Mouse (Mus musculus) megakaryocyte, embryonic 14.5 days (primary cell): ENCODE results near the gene Zbtb18. TPM values are rescaled to one million over a fixed set of nuclear protein-coding genes. Genes with fewer than 3 reads are reported as not detected.
"Not testable (repeated sequence)": the region's sequence is repeated elsewhere in the genome, so short reads cannot be mapped to it uniquely, and the experiment has no call there.

Experiments
- H3K27me3 ChIP-seq: replicated peaks from 2 replicates; pipeline ENCODE3; 2012; ENCODE audit warnings: inconsistent platforms
- H3K36me3 ChIP-seq: replicated peaks from 2 replicates; pipeline ENCODE3; 2012; ENCODE audit warnings: low read length, inconsistent platforms, mixed read lengths
- H3K4me1 ChIP-seq: 2 replicates; pipeline ENCODE4 v1.6.1; 2012; ENCODE audit warnings: inconsistent platforms
- H3K4me3 ChIP-seq: replicated peaks from 2 replicates; pipeline ENCODE3; 2012; ENCODE audit warnings: moderate library complexity, mild to moderate bottlenecking, inconsistent platforms
- H3K9me3 ChIP-seq: 2 replicates; pipeline ENCODE4 v1.6.1; 2012; ENCODE audit warnings: inconsistent platforms
- FLI1 ChIP-seq: IDR thresholded peaks from 2 replicates; pipeline ENCODE4 v1.6.1; 2012; ENCODE audit warnings: low read length, inconsistent platforms, mixed read lengths
- GATA1 ChIP-seq: IDR thresholded peaks from 3 replicates; pipeline ENCODE4 v1.6.1; 2012; ENCODE audit warnings: mixed read lengths, low read length, inconsistent platforms, borderline replicate concordance
- polyA plus RNA-seq: library from polyadenylated mRNA; stranded (reverse); fragments of >175 nt; gene quantifications from 2 replicates; pipeline ENCODE4 v1.2.3, GENCODE M21; 2012; ENCODE audit warnings: low replicate concordance; ENCODE audit not compliant: insufficient read depth

Gene Zbtb18
- polyA plus RNA-seq, 1 experiment = 3.1 TPM

DNA sequence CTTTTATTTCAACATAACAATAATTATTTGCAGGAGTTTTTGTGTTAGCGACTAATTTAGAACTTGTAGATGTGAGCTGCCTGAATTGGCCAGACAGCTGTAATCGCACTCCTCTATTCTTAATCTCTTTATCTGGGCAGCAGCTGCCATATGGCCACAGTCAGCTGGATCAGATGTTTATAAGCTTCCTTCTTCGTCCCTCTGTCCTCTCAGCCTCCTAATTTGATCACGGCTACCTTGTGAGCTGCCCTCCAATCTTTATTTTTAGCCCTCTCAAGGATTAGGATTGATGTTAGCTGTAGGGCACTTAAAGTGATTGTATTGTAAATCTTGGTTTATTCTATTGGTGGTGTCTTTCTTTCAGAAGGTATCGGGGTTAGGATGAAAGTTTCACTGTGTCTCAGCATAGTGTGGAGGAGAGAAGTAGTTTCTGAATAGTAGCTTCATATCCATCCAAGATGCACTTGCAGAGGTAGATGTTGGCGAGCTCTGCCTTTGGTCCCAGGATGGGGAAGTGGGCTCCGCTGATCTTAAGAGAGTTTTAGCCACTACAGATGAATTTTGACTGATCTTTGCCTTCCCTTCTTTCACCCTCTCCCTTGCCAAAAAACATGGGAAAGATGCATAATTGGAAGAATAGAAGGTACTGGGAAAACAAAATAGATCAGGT, 3.4 kb downstream of the Zbtb18 start:
- H3K4me3 ChIP-seq = no peak overlapping the region
- H3K36me3 ChIP-seq = peaks cover 23% of the 10 kb centered on the region
- no peaks in the 10 kb centered on the region for H3K9me3 ChIP-seq
- H3K4me1 ChIP-seq = peaks cover 33% of the 10 kb centered on the region
- TF ChIP-seq GATA1 = no peak
- TF ChIP-seq FLI1 = no peak
- H3K27me3 ChIP-seq = no peaks in the 10 kb centered on the region

DNA sequence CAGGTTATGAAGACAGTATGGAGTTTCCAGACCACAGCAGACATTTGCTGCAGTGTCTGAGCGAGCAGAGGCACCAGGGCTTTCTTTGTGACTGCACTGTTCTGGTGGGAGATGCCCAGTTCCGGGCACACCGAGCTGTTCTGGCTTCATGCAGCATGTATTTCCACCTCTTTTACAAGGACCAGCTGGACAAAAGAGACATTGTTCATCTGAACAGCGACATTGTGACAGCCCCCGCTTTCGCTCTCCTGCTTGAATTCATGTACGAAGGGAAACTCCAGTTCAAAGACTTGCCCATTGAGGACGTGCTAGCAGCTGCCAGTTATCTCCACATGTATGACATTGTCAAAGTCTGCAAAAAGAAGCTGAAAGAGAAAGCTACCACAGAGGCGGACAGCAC, 4.9 kb downstream of the Zbtb18 start:
- peaks cover 29% of the 10 kb centered on the region for H3K4me1 ChIP-seq
- no peaks in the 10 kb centered on the region for H3K9me3 ChIP-seq
- TF ChIP-seq GATA1 (no peak), FLI1 (no peak)
- no peaks in the 10 kb centered on the region for H3K27me3 ChIP-seq
- peaks cover 23% of the 10 kb centered on the region for H3K36me3 ChIP-seq
- H3K4me3 ChIP-seq = no peak overlapping the region

DNA sequence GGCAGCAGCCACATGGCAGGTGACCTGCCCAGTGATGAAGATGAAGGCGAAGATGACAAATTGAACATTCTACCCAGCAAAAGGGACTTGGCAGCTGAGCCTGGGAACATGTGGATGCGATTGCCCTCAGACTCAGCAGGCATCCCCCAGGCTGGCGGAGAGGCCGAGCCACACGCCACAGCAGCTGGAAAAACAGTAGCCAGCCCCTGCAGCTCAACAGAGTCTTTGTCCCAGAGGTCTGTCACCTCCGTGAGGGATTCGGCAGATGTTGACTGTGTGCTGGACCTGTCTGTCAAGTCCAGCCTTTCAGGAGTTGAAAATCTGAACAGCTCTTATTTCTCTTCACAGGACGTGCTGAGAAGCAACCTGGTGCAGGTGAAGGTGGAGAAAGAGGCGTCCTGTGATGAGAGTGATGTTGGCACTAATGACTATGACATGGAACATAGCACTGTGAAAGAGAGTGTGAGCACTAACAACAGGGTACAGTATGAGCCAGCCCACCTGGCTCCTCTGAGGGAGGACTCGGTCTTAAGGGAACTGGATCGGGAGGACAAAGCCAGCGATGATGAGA, 5.5 kb downstream of the Zbtb18 start:
- H3K4me3 ChIP-seq = no peak overlapping the region
- no peaks in the 10 kb centered on the region for H3K27me3 ChIP-seq
- H3K9me3 ChIP-seq = no peaks in the 10 kb centered on the region
- H3K4me1 ChIP-seq = peaks cover 29% of the 10 kb centered on the region
- H3K36me3 ChIP-seq = peaks cover 23% of the 10 kb centered on the region
- TF ChIP-seq FLI1 = no peak
- TF ChIP-seq GATA1 = no peak

DNA sequence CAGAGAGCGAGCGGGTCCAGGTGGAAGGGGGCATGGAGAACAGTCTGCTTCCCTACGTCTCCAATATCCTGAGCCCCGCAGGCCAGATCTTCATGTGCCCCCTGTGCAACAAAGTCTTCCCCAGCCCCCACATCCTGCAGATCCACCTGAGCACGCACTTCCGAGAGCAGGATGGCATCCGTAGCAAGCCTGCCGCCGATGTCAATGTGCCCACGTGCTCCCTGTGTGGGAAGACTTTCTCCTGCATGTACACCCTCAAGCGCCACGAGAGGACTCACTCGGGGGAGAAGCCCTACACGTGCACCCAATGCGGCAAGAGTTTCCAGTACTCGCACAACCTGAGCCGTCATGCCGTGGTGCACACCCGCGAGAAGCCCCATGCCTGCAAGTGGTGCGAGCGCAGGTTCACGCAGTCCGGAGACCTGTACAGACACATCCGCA, 6.0 kb downstream of the Zbtb18 start:
- no peak for TF ChIP-seq GATA1
- no peak for TF ChIP-seq FLI1
- H3K27me3 ChIP-seq = no peaks in the 10 kb centered on the region
- peaks cover 23% of the 10 kb centered on the region for H3K36me3 ChIP-seq
- H3K4me1 ChIP-seq = peaks cover 26% of the 10 kb centered on the region
- H3K9me3 ChIP-seq = no peaks in the 10 kb centered on the region
- H3K4me3 ChIP-seq = peak overlapping the region; percentile 33

DNA sequence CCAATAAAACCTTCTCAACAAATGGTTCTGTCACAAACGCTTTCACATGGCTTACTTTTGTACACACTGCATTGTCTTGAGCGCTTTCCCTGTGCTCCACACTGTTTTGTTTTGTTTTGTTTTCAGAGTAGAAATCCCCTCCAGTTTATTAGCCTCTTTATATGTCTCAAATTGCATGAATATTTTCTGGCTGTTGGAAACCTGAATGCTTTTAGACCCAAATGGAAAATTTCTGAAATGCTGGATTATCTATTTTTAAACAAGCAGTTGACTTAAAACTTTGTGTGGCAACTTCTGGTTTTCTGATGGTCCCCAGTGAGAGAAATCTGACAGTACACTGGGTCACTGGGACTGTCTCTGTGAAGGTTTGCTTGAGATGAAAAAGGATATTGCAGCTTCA, 6.8 kb downstream of the Zbtb18 start:
- Histone ChIP-seq H3K27me3 (no peaks in the 10 kb centered on the region), H3K9me3 (no peaks in the 10 kb centered on the region), H3K4me1 (peaks cover 18% of the 10 kb centered on the region), H3K36me3 (peaks cover 23% of the 10 kb centered on the region), H3K4me3 (no peak overlapping the region)
- TF ChIP-seq GATA1 (no peak), FLI1 (no peak)

DNA sequence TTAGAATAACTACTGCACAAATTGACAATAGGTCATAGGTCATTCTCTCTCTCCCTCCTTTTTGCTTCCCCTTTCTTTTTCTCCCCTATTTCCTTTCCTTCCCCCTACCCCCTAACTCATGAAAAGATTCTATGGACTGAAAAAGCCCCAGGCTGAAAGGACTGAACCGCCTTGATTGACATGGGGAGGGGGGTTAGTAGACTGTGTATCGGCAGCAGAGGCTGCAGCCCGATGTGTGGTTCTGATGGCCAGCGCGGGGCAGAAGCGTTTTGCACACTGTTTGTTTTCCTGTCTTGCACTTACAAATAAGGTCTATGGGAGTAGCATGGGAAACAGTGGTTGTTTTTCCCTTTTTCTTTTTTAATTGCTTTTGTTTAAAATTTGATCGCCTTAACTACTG, 7.7 kb downstream of the Zbtb18 start:
- peaks cover 11% of the 10 kb centered on the region for H3K4me1 ChIP-seq
- H3K9me3 ChIP-seq, H3K27me3 ChIP-seq, H3K4me3 ChIP-seq: not testable (repeated sequence)
- H3K36me3 ChIP-seq = peaks cover 23% of the 10 kb centered on the region

DNA sequence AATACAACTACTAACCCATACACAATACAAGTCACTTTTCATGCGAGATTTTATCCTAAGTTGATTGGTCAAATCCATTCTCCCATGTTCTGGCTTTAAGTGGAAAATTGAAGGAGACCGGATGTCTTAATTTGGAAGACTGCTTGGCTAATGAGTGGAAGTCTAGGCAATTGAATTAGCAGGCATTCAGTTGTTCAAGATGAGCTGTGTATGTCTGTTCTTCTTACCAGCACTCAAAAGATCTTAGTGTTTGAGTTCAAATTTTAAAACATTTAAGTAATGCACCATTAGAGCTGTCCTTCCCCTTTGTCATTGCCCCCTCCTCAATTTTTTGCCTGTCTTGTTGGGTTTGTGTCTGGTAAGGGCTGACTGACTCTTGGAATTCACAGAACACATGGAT, 8.9 kb downstream of the Zbtb18 start:
- Histone ChIP-seq H3K4me1 (peaks cover 8% of the 10 kb centered on the region; the same call in 1 of the 2 replicates), H3K36me3 (peaks cover 23% of the 10 kb centered on the region), H3K4me3 (no peak overlapping the region), H3K9me3 (no peaks in the 10 kb centered on the region), H3K27me3 (no peaks in the 10 kb centered on the region)
- TF ChIP-seq GATA1 (no peak), FLI1 (no peak)

DNA sequence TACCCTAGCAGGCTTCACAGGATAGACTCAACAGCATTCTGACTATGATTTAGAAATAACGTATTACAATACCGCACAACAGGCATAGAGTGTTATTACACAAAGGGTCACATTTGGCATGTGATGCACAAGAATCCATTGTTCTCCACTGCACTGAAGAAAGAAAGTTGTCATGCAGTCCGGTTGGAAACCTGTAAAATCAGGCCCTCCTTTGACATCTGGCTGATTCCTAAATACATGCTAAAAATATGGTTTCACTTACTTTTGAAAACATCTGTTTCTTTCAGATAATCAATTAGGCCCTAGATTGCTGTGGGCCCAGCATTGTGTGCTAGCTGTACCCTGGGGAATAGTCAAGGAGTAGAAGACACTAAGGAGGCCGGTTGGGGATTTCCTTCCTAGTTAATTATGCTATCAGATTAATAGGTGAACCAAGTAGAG, 9.9 kb downstream of the Zbtb18 start:
- H3K4me1 ChIP-seq = peaks cover 17% of the 10 kb centered on the region
- H3K27me3 ChIP-seq = peaks cover 3% of the 10 kb centered on the region
- H3K9me3 ChIP-seq = no peaks in the 10 kb centered on the region
- H3K4me3 ChIP-seq = no peak overlapping the region
- H3K36me3 ChIP-seq = peaks cover 21% of the 10 kb centered on the region
- TF ChIP-seq FLI1 (no peak), GATA1 (no peak)

DNA sequence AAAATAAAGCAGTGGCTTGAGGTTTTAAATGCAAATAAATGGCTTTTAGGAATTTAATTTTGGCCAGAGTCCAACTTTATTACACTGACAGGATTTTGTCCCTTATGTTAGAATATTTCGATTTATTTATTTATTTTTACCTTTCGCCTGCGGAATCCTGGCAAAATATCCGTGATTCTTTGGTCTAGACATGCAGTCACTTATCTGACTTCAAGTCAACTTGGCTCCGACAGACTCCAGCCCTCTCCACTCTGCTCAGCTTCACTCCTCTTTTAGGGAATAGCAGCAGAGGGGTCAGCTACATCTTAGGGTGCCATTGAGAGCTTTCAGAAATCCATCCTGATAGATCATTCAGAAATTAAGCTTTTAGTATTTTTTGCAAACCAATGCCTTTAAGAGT, 10.8 kb downstream of the Zbtb18 start:
- no peak for TF ChIP-seq GATA1
- TF ChIP-seq FLI1 = no peak
- Histone ChIP-seq H3K4me3 (no peak overlapping the region), H3K9me3 (no peaks in the 10 kb centered on the region), H3K36me3 (peaks cover 11% of the 10 kb centered on the region), H3K27me3 (peaks cover 3% of the 10 kb centered on the region), H3K4me1 (peaks cover 13% of the 10 kb centered on the region)

DNA sequence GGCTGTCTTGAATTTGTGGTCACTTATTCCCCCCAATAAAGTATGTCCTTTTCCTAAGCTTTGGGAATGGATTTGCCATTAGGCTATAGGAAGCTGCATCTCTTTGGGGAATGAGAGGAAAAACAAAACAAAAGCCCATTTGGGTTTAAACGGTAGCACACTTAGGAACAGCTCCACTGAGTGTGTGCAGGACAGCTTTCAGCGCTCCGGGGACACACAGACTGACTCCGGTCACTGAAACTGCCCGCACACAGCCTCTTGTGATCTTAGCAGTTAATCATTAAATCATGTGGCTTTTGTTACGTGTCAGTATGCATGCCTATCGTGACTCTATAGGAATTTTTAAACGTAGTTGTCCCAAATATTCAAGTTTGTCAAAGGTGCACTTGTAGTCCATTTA, 11.7 kb downstream of the Zbtb18 start:
- H3K36me3 ChIP-seq = peaks cover 4% of the 10 kb centered on the region
- no peaks in the 10 kb centered on the region for H3K9me3 ChIP-seq
- H3K4me3 ChIP-seq = no peak overlapping the region
- H3K4me1 ChIP-seq = peaks cover 9% of the 10 kb centered on the region
- peaks cover 3% of the 10 kb centered on the region for H3K27me3 ChIP-seq
- no peak for TF ChIP-seq GATA1
- no peak for TF ChIP-seq FLI1
